Mouse (Mus musculus) thymus, postnatal 14 days (tissue): ENCODE results near the gene Mei4.

Experiments
- DNase-seq: peaks from one replicate; pipeline ENCODE4 v3.0.0; 2021

Gene Mei4

DNA sequence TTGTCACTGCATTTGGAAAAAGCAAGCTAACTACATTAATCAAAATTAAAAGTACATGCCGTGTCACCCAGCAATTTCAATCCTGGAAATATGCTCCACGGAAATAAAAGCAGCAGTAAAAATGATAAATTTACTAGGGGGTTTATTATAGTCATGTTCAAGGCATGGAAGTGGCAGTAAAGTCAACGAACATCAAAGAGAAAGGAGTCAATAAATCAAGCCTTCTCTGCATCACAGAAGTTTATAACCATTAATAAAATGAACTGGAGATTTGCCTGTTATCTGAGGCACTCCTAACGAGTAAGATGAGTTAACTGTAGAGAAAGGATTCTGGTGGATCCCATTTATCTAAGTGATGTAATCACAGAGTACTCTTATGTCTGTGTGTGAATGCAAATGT is 298.9 kb downstream of the Mei4 start:
- no peak for DNase-seq

DNA sequence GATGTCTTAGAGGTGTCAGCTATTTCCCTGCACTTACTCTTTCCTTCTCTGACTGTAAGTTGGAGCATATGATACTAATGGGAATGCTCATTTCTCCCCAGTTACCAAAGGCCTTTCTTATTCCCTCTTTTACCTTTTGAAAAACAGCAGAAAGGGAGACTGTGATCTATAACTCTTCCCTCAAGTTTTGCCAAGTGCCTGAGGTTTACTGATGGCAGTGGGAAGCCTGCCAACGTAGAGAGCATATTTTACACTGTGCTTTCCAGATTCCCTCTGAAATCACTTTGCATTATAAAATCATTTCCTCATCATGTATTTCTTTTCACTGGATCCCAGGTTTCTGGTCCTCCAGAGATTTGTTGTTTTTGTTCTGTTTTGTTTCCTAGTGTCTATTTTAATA is 354.5 kb downstream of the Mei4 start:
- no peak for DNase-seq

DNA sequence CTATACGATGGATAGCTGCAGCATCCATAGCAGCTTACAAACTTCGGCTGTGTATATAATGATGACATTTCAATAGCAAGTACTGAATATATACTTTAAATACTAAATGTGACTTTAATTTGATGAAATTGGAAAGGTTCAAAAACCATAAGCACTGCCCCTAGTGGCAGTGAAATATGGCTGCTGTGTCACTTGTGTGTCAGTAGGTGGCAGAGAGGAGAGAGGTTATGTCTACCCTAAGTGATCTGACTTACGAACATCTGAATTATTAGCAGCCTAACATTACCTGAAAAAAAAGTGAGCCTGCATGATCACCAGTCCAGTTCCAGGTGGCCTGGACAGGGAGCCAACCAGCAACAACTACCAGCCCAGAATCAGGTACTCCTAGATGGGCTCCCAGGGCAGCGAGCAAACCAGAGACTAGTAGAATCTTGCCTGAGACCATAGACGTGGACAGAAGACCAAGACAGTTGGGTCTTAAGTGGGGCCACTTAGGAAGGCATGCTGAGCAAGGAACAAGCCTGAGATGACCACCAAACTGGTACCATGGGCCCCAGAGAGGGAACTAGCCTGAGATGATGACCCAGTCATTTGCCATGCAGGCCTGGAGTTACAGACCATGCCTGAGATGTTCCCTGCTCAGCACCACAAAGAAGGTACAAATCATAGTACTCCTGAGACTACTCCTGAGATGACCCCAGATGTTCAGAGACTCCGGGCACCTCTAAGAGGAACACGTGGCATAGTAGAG is 384.4 kb downstream of the Mei4 start:
- DNase-seq, result no peak
